Mouse (Mus musculus) frontal cortex, postnatal 36 days (tissue): Measurements from ENCODE around the gene Hpcal4.

Experiments used
- DNase-seq, 2 experiments: peaks; one replicate each; pipeline ENCODE4 v3.0.0; 2022; ENCODE audit warnings: low spot score in 2 of 2

Hpcal4 gene

GRCm38 (mm10) chr4:123201186-123202093, 18.4 kb downstream of the Hpcal4 start, which contains the start of gene Nt5c1a:
Gene Nt5c1a, plus strand, starts transcription at chr4:123201504.
- DNase-seq, result peak in 1 of 2 experiments; percentile 29

- DNase-seq, result no peak
Observed at GRCm38 (mm10) chr4:123202094-123202420, 19.0 kb downstream of the Hpcal4 start.

GRCm38 (mm10) chr4:123207337-123207736, 24.3 kb downstream of the Hpcal4 start:
- DNase-seq, result no peak

DNA sequence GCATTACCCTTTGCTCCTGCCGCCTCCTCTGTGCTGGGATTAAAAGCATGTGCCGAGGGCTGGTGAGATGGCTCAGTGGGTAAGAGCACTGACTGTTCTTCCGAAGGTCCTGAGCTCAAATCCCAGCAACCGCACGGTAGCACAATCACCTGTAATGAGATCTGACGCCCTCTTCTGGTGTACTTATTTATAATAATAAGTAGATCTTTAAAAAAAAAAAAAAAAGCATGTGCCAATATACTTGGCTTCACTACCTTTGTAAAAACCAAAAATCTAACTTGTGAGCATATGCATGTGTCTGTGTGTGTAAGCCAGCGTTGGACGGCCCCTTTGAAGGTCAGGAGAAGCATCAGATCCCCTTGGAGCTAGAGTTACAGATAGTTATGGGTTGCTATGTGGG, 28.0 kb downstream of the Hpcal4 start:
- no peak for DNase-seq

GRCm38 (mm10) chr4:123211453-123211852, 28.4 kb downstream of the Hpcal4 start:
- DNase-seq, result no peak

GRCm38 (mm10) chr4:123212330-123212729, 29.3 kb downstream of the Hpcal4 start:
- DNase-seq, result no peak

GRCm38 (mm10) chr4:123213975-123214374, 30.9 kb downstream of the Hpcal4 start:
- DNase-seq, result no peak

- DNase-seq, result no peak
Observed at GRCm38 (mm10) chr4:123215367-123215766, 32.3 kb downstream of the Hpcal4 start.

GRCm38 (mm10) chr4:123216782-123217181, 33.8 kb downstream of the Hpcal4 start:
- no peak for DNase-seq

DNA sequence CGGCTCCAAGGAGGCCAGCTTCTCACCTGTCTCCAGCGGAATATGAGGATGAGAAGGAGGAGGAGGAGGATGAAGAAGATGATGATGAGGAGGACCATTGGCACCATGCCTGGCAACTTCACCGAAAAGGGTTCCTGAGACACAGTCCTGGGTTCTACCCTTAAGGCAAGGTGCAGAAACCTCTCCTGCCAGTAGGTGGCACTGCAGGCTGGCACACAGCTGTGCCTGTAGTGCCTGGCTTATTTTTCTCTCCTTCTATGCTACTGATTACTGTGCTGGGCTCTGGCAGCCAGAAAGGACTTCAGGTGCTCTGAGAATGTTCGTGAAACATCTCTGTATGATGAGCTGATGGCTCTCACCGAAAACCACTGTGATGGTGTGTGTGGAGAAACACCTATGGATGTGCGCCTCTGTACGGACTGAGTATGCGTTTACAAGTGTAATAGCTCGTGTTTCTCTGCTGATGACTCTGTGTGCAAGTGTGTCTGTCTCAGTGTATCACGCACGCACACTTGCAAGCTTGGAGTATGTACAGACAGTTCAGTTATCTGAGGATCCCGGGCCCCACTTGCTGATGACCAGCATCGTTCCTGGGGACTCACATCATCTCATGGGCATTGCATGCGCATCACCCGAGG, 36.8 kb downstream of the Hpcal4 start:
- DNase-seq, result peak; percentile 74 to 79

- no peak for DNase-seq
Observed at GRCm38 (mm10) chr4:123220637-123221036, 37.6 kb downstream of the Hpcal4 start.

GRCm38 (mm10) chr4:123223309-123223708, 40.3 kb downstream of the Hpcal4 start:
- DNase-seq, result no peak

DNA sequence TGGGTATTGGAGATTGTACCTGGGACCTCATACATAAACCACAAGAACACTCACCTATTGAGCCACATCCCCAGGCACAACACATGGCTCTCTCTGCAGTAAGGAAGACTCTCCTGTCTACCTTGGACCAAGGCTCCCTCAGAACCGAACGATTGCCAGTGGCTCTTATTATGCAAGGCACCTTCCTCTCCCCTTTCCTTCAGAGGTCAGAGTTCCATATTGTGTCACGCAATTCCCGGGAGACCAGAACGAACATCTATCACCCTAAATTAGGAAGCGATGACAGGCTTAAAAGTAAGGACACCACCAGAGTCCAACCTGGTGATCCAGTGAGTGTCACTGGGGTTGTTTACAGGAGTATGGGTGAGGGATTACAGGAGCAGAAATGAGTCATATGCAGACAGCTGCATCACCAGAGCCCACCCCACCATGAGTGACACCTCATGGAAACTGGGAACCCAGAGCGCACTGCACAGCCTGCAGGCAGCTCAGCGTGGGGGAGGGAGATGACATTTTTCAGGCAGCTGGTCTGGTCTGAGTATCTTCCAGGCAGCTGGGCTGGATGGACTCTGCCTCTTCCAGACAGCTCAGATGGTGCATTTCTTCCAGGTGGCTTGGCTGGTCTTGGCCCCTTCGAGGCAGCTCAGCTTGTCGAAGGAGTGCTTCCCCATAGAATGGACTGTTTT, 42.8 kb downstream of the Hpcal4 start:
- no peak for DNase-seq

- no peak for DNase-seq
Observed at GRCm38 (mm10) chr4:123227707-123228106, 44.7 kb downstream of the Hpcal4 start.

GRCm38 (mm10) chr4:123228270-123228669, 45.2 kb downstream of the Hpcal4 start:
- DNase-seq, result no peak

DNA sequence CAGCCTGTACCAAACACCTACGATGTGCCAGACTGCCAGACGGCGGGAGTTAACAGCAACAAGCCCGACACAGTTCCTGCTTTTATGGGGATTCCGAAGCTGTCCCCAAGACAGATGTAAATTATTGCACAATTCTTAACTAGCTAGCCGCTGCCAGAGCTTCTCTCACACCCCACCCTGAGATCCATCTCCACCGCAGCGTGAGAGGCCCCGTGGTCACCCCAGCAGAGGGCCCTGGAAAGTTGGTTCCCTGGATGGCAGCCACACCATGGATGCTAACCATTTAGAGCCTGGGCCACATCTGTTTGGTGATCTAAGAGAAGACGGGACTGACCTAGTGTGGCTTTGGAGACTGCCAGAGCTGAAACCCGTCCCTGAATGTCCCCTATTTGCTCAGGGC, 46.1 kb downstream of the Hpcal4 start:
- DNase-seq, result no peak

GRCm38 (mm10) chr4:123232841-123233240, 49.8 kb downstream of the Hpcal4 start:
- no peak for DNase-seq

GRCm38 (mm10) chr4:123233492-123234084, 50.6 kb downstream of the Hpcal4 start, which contains the start of gene Heyl:
Gene Heyl, plus strand, starts transcription at chr4:123233556.
- DNase-seq, result no peak

DNA sequence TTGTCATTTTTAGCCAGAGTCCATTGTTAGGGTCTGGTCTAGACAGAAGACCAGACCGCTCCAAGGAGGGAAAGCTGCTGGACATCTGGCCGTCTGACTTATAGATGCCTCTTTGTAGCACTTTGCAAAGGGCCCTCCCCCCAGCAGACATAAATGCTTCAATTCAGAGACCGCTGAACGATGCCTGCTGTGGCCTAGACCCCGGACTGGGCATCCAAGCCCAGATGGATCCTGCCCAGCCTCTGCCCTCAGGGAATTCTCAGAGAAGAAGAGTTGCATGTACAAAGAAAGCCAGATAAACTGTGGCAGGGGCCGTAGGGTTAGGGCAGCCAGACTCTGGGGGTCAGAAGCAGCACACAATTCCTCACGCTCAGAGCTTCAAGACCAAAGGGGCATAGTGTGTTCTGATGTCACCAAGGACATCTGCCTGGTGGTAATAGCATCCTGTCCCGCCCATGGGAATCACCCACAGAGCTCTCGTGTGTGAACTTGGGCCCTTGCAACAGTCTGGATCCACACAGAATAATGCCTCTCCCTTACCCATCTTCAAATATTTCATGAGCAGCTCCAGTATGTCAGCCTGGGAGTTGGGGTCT, 52.9 kb downstream of the Hpcal4 start:
- DNase-seq, result no peak

DNA sequence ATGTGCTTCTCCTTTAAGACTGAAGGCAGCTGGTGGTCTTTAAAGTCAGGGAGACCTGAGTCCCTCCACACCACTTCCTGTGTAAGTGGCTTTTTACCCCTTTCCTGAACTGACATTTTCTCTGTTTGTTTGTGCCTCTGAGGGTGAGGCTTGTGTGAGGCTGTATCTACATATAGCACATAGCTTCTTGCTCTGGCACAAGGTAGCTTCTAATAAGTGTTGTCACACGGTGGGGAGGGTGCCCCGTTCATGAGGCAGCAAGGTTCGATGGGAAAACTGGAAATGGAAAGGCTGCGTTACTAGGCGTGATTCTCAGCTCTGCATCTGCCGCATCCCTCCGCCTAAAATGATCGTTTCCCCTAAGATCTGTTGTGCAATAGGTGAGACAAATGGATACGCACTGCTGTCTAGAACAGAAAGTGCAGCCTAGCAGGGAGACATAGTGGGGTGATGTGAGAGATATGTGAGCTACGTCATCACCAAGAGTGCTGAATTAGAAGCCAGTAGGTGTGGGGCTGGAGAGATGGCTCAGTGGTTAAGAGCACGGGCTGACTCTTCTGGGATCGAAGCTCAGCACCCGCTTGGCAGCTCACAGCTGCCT, 53.5 kb downstream of the Hpcal4 start:
- DNase-seq, result no peak
